18 mouse cellular contexts compared by ENCODE assay signal in genomic region chr2:35385441-35385871, GRCm38 (mm10). TPM values are rescaled to one million over a fixed set of nuclear protein-coding genes. Genes with fewer than 3 reads are reported as not detected.
DNase-seq lines count a peak whose midpoint lies in the region; ATAC-seq lines count a peak whose summit lies in the region.
"Had no signal": no experiment of that assay in that cellular context is flagged by ENCODE, and none has a peak within 500 bp of the region (broad histone marks: within the 10 kb centered on the region; RNA-seq: fewer than 3 reads in every experiment).

No protein-coding gene starts in this region.

- 0 out of 2 replicates have a peak overlapping the region, but pooled peaks have one; percentile 6 for H3K4me2 ChIP-seq in heart, embryonic 13.5 days
- no peak overlapping the region for H3K4me2 ChIP-seq in hindbrain, embryonic 14.5 days (replicated peaks)
- H3K4me2 ChIP-seq: forebrain, embryonic 13.5 days; limb, embryonic 15.5 days; lung, embryonic 14.5 days; neural tube, embryonic 13.5 days had no signal

- no peak overlapping the region for H3K4me3 ChIP-seq in heart, embryonic 13.5 days
- no peak overlapping the region for H3K4me3 ChIP-seq in hindbrain, embryonic 14.5 days (replicated peaks; ENCODE audit: low read length)
- H3K4me3 ChIP-seq: forebrain, embryonic 13.5 days; limb, embryonic 15.5 days; megakaryocyte, embryonic 14.5 days; neural tube, embryonic 13.5 days had no signal

- WGBS in heart, embryonic 13.5 days = 51% methylated on average over 9 of the region's 9 CpGs
- WGBS in hindbrain, embryonic 14.5 days = 79% methylated on average over 9 of the region's 9 CpGs

- ATAC-seq in heart, embryonic 13.5 days (ENCODE audit: extremely low read depth, insufficient number of reproducible peaks, low FRiP score, low TSS enrichment) = no peak
- ATAC-seq in hindbrain, embryonic 14.5 days (ENCODE audit: low FRiP score) = no peak
- ATAC-seq: forebrain, embryonic 13.5 days; inflammation-experienced regulatory T-cells, adult 6 months had no signal

- H3K9me3 ChIP-seq in heart, embryonic 13.5 days = peaks cover 5% of the 10 kb centered on the region
- H3K9me3 ChIP-seq in hindbrain, embryonic 14.5 days (ENCODE audit: control insufficient read depth, low read length) = no peaks in the 10 kb centered on the region
- H3K9me3 ChIP-seq: neural tube, embryonic 13.5 days had no signal

- no peaks in the 10 kb centered on the region for H3K27me3 ChIP-seq in heart, embryonic 13.5 days (replicated peaks)
- H3K27me3 ChIP-seq in hindbrain, embryonic 14.5 days (ENCODE audit: control insufficient read depth, insufficient read depth, low read length) = no peaks in the 10 kb centered on the region
- H3K27me3 ChIP-seq: forebrain, embryonic 13.5 days; limb, embryonic 15.5 days; neural tube, embryonic 13.5 days had no signal

- peak; percentile 6 for DNase-seq in cerebellum, adult 11 months
- DNase-seq in cerebellum, postnatal 4 days (ENCODE audit: low spot score in 2 of 2) = no peak
- peak; percentile 74 for DNase-seq in adipocyte (ENCODE audit: low spot score)
- peak; percentile 17 for DNase-seq in cerebellum, adult 9-11 months
- no peak for DNase-seq in hindbrain, embryonic 14.5 days (ENCODE audit: low spot score)
- no peak for DNase-seq in frontal cortex, adult 2 months (ENCODE audit: extremely low spot score in 1 of 2, low spot score in 1 of 2)
- DNase-seq in lung, postnatal 36 days = no peak
- DNase-seq: B cell, adult 2 months; lung, embryonic 14.5 days had no signal

- no peak overlapping the region for H3K9ac ChIP-seq in heart, embryonic 13.5 days
- H3K9ac ChIP-seq in hindbrain, embryonic 14.5 days = no peak overlapping the region
- H3K9ac ChIP-seq: forebrain, embryonic 13.5 days; limb, embryonic 15.5 days; lung, embryonic 14.5 days; neural tube, embryonic 13.5 days had no signal

- peak overlapping the region; percentile 30 for H3K27ac ChIP-seq in heart, embryonic 13.5 days (replicated peaks)
- H3K27ac ChIP-seq in hindbrain, embryonic 14.5 days = no peak overlapping the region
- H3K27ac ChIP-seq: forebrain, embryonic 13.5 days; kidney, postnatal 0 days; limb, embryonic 15.5 days; neural tube, embryonic 13.5 days had no signal

- peaks cover 11% of the 10 kb centered on the region for H3K4me1 ChIP-seq in heart, embryonic 13.5 days
- no peaks in the 10 kb centered on the region for H3K4me1 ChIP-seq in hindbrain, embryonic 14.5 days (replicated peaks; ENCODE audit: control insufficient read depth, insufficient read depth, low read length)
- H3K4me1 ChIP-seq: forebrain, embryonic 13.5 days; neural tube, embryonic 13.5 days had no signal

- no peaks in the 10 kb centered on the region for H3K36me3 ChIP-seq in heart, embryonic 13.5 days
- H3K36me3 ChIP-seq in hindbrain, embryonic 14.5 days (replicated peaks; ENCODE audit: control insufficient read depth, insufficient read depth) = no peaks in the 10 kb centered on the region
- H3K36me3 ChIP-seq: limb, embryonic 15.5 days; neural tube, embryonic 13.5 days had no signal

RNA-seq across cellular contexts. Expression of gene 4930402F06Rik, which starts 11.5 kb away (rescaled TPM):
- not detected in 2 replicates for polyA plus RNA-seq in heart, embryonic 13.5 days (2015; fragmentation: Nextera tagmentation; extraction: Ambion mirVana)
- polyA plus RNA-seq in hindbrain, embryonic 14.5 days (2014; fragmentation: Nextera tagmentation; extraction: Ambion mirVana) = not detected in 2 replicates
- polyA plus RNA-seq in frontal cortex, adult 2 months (2012; rRNA removed) = not detected in 2 replicates
- polyA plus RNA-seq: embryonic facial prominence, embryonic 14.5 days; forebrain, embryonic 13.5 days; inflammation-experienced regulatory T-cells, adult 6 months; kidney, postnatal 0 days; limb, embryonic 15.5 days; lung, embryonic 14.5 days; midbrain, postnatal 0 days; neural tube, embryonic 13.5 days had no signal

RNA-seq across cellular contexts. Expression of gene 4930568D16Rik, which starts 17.9 kb away (rescaled TPM):
- polyA plus RNA-seq in heart, embryonic 13.5 days (2015; fragmentation: Nextera tagmentation; extraction: Ambion mirVana) = not detected in 2 replicates
- not detected in 2 replicates for polyA plus RNA-seq in hindbrain, embryonic 14.5 days (2014; fragmentation: Nextera tagmentation; extraction: Ambion mirVana)
- not detected in 2 replicates for polyA plus RNA-seq in frontal cortex, adult 2 months (2012; rRNA removed)
- polyA plus RNA-seq: embryonic facial prominence, embryonic 14.5 days; forebrain, embryonic 13.5 days; inflammation-experienced regulatory T-cells, adult 6 months; kidney, postnatal 0 days; limb, embryonic 15.5 days; lung, embryonic 14.5 days; midbrain, postnatal 0 days; neural tube, embryonic 13.5 days had no signal

RNA-seq across cellular contexts. Expression of gene Stom, which starts 48.7 kb away (rescaled TPM):
- polyA plus RNA-seq in heart, embryonic 13.5 days (2015; fragmentation: Nextera tagmentation; extraction: Ambion mirVana) = 40.3 and 43.0 TPM in 2 replicates
- 24.4 and 26.7 TPM in 2 replicates for polyA plus RNA-seq in hindbrain, embryonic 14.5 days (2014; fragmentation: Nextera tagmentation; extraction: Ambion mirVana)
- 16.9 and 20.3 TPM in 2 replicates for polyA plus RNA-seq in frontal cortex, adult 2 months (2012; rRNA removed)

Comparison
In these comparisons a context has a peak if more than half of its experiments do, and no peak if none do; other contexts are left out.
1. DNase-seq: peak in cerebellum, adult 11 months (single experiment), adipocyte (single experiment) and cerebellum, adult 9-11 months (single experiment); none in cerebellum, postnatal 4 days (0 of 2), hindbrain, embryonic 14.5 days (single experiment), frontal cortex, adult 2 months (0 of 2) and lung, postnatal 36 days (single experiment).